Mouse (Mus musculus) brain, adult 10 weeks (tissue): ENCODE results near the gene Ggn. TPM values are rescaled to one million over a fixed set of nuclear protein-coding genes. Genes with fewer than 3 reads are reported as not detected.

Source experiments
- polyA plus RNA-seq: library from polyadenylated mRNA; stranded (reverse); fragments of 350-450 nt; fragmentation: Illumina TruSeq; extraction: RNeasy Lipid Tissue Mini Kit (QIAGEN cat#74804); gene quantifications from one replicate; pipeline ENCODE4 v1.2.3, GENCODE M21; 2015; ENCODE audit warnings: low read depth, low replicate concordance

Ggn gene
- 0.79 TPM for polyA plus RNA-seq

GRCm38 (mm10) chr7:29170066-29170754, at the start of gene Ggn, which contains the start of gene Spred3:
Ggn (plus strand) TSS chr7:29170210.
Spred3 (minus strand) TSS chr7:29170411.

GRCm38 (mm10) chr7:29124970-29125369, 45.0 kb upstream of the Ggn start, which contains the start of gene Ryr1:
Ryr1 (minus strand) TSS chr7:29125179.

GRCm38 (mm10) chr7:29134693-29135386, 35.2 kb upstream of the Ggn start, which contains the start of gene Rasgrp4:
Rasgrp4 (plus strand) TSS chr7:29134851.

GRCm38 (mm10) chr7:29155838-29156782, 13.9 kb upstream of the Ggn start, which contains the start of gene Fam98c:
Fam98c (minus strand) TSS chr7:29156234.

GRCm38 (mm10) chr7:29180077-29180853, 10.3 kb downstream of the Ggn start, which contains the start of gene Psmd8:
Psmd8 (minus strand) TSS chr7:29180701.

GRCm38 (mm10) chr7:29213675-29214082, 43.7 kb downstream of the Ggn start, which contains the start of gene Catsperg1:
Catsperg1 (minus strand) TSS chr7:29214035.

Other genes starting within 250 kb of the Ggn start
- 128 TPM for gene Actn4, start 207.9 kb upstream of the Ggn start, polyA plus RNA-seq
- gene Eif3k, start 188.3 kb upstream of the Ggn start, polyA plus RNA-seq: 330 TPM
- gene Map4k1, start 188.2 kb upstream of the Ggn start, polyA plus RNA-seq: 1.8 TPM
- 4.4 TPM for gene Ryr1, start 45.0 kb upstream of the Ggn start, polyA plus RNA-seq
- 0.70 TPM for gene Rasgrp4, start 35.4 kb upstream of the Ggn start, polyA plus RNA-seq
- 41.6 TPM for gene Fam98c, start 14.0 kb upstream of the Ggn start, polyA plus RNA-seq
- 36.0 TPM for gene Spred3, start 201 bp downstream of the Ggn start, polyA plus RNA-seq
- 190 TPM for gene Psmd8, start 10.5 kb downstream of the Ggn start, polyA plus RNA-seq
- gene Catsperg1, start 43.8 kb downstream of the Ggn start, polyA plus RNA-seq: 0.97 TPM
- gene Kcnk6, start 62.3 kb downstream of the Ggn start, polyA plus RNA-seq: 2.0 TPM
- gene Yif1b, start 68.1 kb downstream of the Ggn start, polyA plus RNA-seq: 63.2 TPM
- not detected for gene 2200002D01Rik, start 78.3 kb downstream of the Ggn start, polyA plus RNA-seq
- 24.8 TPM for gene Spint2, start 111.7 kb downstream of the Ggn start, polyA plus RNA-seq
- gene Ppp1r14a, start 119.1 kb downstream of the Ggn start, polyA plus RNA-seq: 35.7 TPM
- gene Dpf1, start 133.7 kb downstream of the Ggn start, polyA plus RNA-seq: 69.6 TPM